Mouse (Mus musculus) hindbrain, postnatal 0 days (tissue): Measurements from ENCODE around the gene Cacnb2. TPM values are rescaled to one million over a fixed set of nuclear protein-coding genes. Genes with fewer than 3 reads are reported as not detected.

ENCODE experiments used
- ATAC-seq: fragments of 200-750 bp; cut with Nextera tagmentation; 2 replicates; pipeline ENCODE4 v1.8.0; 2017; ENCODE audit warnings: mild to moderate bottlenecking, moderate TSS enrichment, moderate library complexity
- DNase-seq: peaks from one replicate; pipeline ENCODE4 v3.0.0-alpha.2; 2015; ENCODE audit warnings: low spot score
- H3K27ac ChIP-seq: fragments of 300-500 bp; sonication (generic); 2 replicates; pipeline ENCODE4 v1.5.1; 2014; ENCODE audit warnings: mild to moderate bottlenecking
- H3K27me3 ChIP-seq: fragments of 300-500 bp; sonication (generic); 2 replicates; pipeline ENCODE4 v1.6.1; 2014; ENCODE audit warnings: low read length, mixed read lengths; ENCODE audit not compliant: insufficient read depth
- H3K36me3 ChIP-seq: fragments of 300-500 bp; sonication (generic); 2 replicates; pipeline ENCODE4 v1.6.1; 2014; ENCODE audit warnings: low read length, mixed read lengths; ENCODE audit not compliant: insufficient read depth
- H3K4me1 ChIP-seq: fragments of 300-500 bp; sonication (generic); 2 replicates; pipeline ENCODE4 v1.6.1; 2014; ENCODE audit warnings: antibody characterized with exemption, low read length, mixed read lengths; ENCODE audit not compliant: insufficient read depth
- H3K4me2 ChIP-seq: fragments of 300-500 bp; sonication (generic); 2 replicates; pipeline ENCODE4 v1.6.1; 2014; ENCODE audit warnings: low read depth, mild to moderate bottlenecking, low read length, moderate library complexity, mixed read lengths
- H3K4me3 ChIP-seq: fragments of 300-500 bp; sonication (generic); 2 replicates; pipeline ENCODE4 v1.5.1; 2014; ENCODE audit warnings: low read length
- H3K9ac ChIP-seq: fragments of 300-500 bp; sonication (generic); replicated peaks from 2 replicates; pipeline ENCODE4 v1.6.1; 2014; ENCODE audit warnings: mild to moderate bottlenecking, low read length, moderate library complexity, mixed read lengths
- H3K9me3 ChIP-seq: fragments of 300-500 bp; sonication (generic); 2 replicates; pipeline ENCODE4 v1.6.1; 2016; ENCODE audit warnings: low read length, mixed read lengths
- CTCF ChIP-seq: IDR thresholded peaks from 2 replicates; pipeline ENCODE4 v1.5.1; 2016; ENCODE audit warnings: antibody characterized with exemption, control low read depth, low read depth
- WGBS: fragments of 180-500 bp; shearing (Covaris S2); extraction: QIAGEN DNeasy Blood & Tissue Kit; methylation state at CpG from one replicate; pipeline ENCODE4 v1.1.7; 2014; 5-methylcytosine and 5-hydroxymethylcytosine counted together
- polyA plus RNA-seq: library from polyadenylated mRNA; unstranded; fragments of >200 nt; fragmentation: Nextera tagmentation; extraction: Ambion mirVana; gene quantifications from 2 replicates; pipeline ENCODE4 v1.2.1, GENCODE M21; 2015
- total RNA-seq: library from RNA; depleted of rRNA; stranded (reverse); fragments of >200 nt; gene quantifications from 2 replicates; pipeline ENCODE4 v1.2.3, GENCODE M21; 2014

Cacnb2 gene
- total and polyA plus RNA-seq, 2 experiments from 2014 or later, result 8.1 to 21.7 TPM

- no peak overlapping the region for H3K27ac ChIP-seq
- H3K9ac ChIP-seq, result no peak overlapping the region
- no peaks in the 10 kb centered on the region for H3K36me3 ChIP-seq
- TF ChIP-seq CTCF, result no peak
- no peak overlapping the region for H3K4me3 ChIP-seq
- no peak overlapping the region for H3K4me2 ChIP-seq
- H3K27me3 ChIP-seq, result no peaks in the 10 kb centered on the region
- WGBS, result 71% methylated on average over 2 of the region's 2 CpGs
- DNase-seq, result no peak
- H3K4me1 ChIP-seq, result no peaks in the 10 kb centered on the region
- ATAC-seq, result no peak
- H3K9me3 ChIP-seq, result no peaks in the 10 kb centered on the region
Observed at GRCm38 (mm10) chr2:14651268-14651667, 48.4 kb downstream of the Cacnb2 start.

- DNase-seq (no peak), ATAC-seq (no peak)
Observed at GRCm38 (mm10) chr2:14656673-14657072, 53.8 kb downstream of the Cacnb2 start.

GRCm38 (mm10) chr2:14657205-14657844, 54.4 kb downstream of the Cacnb2 start:
- DNase-seq (peak; percentile 43), ATAC-seq (peak; percentile 79)
- no peak overlapping the region for H3K9ac ChIP-seq
- H3K4me2 ChIP-seq, result no peak overlapping the region
- TF ChIP-seq CTCF, result no peak
- no peaks in the 10 kb centered on the region for H3K36me3 ChIP-seq
- WGBS, result 40% methylated on average over 3 of the region's 3 CpGs
- no peak overlapping the region for H3K4me3 ChIP-seq
- H3K9me3 ChIP-seq, result no peaks in the 10 kb centered on the region
- H3K4me1 ChIP-seq, result no peaks in the 10 kb centered on the region
- no peak overlapping the region for H3K27ac ChIP-seq
- H3K27me3 ChIP-seq, result no peaks in the 10 kb centered on the region

More at GRCm38 (mm10) chr2:14656673-14657072, 53.8 kb downstream of the Cacnb2 start:
- Histone ChIP-seq H3K4me1 (no peaks in the 10 kb centered on the region), H3K9ac (no peak overlapping the region), H3K4me2 (no peak overlapping the region), H3K27me3 (no peaks in the 10 kb centered on the region), H3K27ac (no peak overlapping the region), H3K4me3 (no peak overlapping the region), H3K36me3 (no peaks in the 10 kb centered on the region), H3K9me3 (no peaks in the 10 kb centered on the region)
- WGBS, result 36% methylated on average over 4 of the region's 4 CpGs
- TF ChIP-seq CTCF, result no peak

DNA sequence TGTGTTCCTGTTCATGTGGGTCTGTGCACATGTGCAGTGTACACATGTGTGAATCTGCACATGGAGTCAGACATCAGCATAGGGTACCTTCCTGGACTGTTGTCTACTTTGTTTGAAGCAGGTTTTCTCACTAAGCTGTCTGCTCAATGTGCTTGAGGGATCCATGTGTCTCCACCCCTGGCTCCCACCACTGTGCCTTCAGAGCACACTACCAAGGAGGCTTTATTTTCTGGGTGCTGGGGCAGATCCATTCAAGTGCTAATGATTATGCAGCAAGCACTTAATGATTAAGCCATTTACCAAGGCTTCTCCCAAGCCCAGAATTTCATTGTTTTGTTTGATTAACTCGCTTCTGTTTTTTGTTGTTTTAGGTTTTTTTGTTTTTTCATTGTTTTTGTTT, 62.3 kb downstream of the Cacnb2 start:
- 23% methylated on average over 1 of the region's 1 CpGs for WGBS
- ATAC-seq (no peak), DNase-seq (no peak)
- Histone ChIP-seq H3K27ac (no peak overlapping the region), H3K4me3 (no peak overlapping the region), H3K4me2 (no peak overlapping the region), H3K36me3 (no peaks in the 10 kb centered on the region), H3K27me3 (no peaks in the 10 kb centered on the region), H3K4me1 (no peaks in the 10 kb centered on the region), H3K9me3 (no peaks in the 10 kb centered on the region), H3K9ac (no peak overlapping the region)
- TF ChIP-seq CTCF, result no peak

DNA sequence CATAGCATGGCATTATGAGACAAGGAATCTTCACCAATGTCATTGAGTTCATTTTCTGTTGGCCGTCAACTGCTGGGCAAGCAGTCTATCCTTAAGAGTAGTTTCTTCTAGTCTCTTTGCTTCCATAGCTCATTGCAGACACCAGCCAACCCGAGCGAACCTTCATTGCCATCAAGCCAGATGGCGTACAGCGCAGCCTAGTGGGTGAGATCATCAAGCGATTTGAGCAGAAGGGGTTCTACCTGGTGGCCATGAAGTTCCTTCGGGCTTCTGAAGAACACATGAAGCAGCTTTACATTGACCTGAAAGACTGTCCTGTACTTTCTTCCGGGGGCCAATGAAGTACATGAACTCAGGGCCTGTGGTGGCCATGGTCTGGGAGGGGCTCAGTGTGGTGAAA, 69.2 kb downstream of the Cacnb2 start:
- no peak for TF ChIP-seq CTCF
- WGBS, result over 99% methylated on average over 8 of the region's 8 CpGs
- DNase-seq (no peak), ATAC-seq (no peak)
- Histone ChIP-seq H3K27ac (no peak overlapping the region), H3K4me2 (no peak overlapping the region), H3K36me3 (no peaks in the 10 kb centered on the region), H3K27me3 (no peaks in the 10 kb centered on the region), H3K4me1 (no peaks in the 10 kb centered on the region), H3K9ac (no peak overlapping the region), H3K4me3 (no peak overlapping the region), H3K9me3 (no peaks in the 10 kb centered on the region)

DNA sequence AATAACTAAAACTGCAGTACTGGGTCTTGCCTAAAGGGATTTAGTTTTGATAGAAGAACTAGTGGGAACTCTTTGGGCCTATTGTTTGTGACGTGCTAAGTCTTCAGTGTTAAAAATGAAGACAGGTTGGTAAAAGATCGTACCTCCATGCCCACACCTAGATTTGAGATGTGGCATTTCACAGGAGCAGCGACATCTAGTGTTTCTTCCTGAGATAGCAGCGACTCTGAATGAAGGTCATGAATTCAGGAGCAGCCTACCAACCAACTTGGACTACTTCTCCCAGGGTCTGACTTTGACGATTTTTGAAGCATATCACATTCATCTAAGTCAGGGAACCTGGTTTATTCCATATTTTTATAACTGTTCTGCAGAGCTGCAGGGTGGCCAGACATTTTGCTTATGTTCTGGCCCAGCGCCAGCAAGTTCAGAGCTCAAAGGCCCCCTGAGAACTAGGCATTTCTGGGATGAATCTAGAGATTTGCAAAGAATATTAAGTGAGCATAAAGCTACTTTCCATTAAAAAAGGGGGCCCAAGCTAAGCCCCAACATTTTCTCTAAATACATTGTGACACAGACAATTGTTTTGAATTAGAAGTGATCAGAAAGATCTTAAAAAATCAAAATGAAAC, 74.1 kb downstream of the Cacnb2 start:
- DNase-seq (peak; percentile 87), ATAC-seq (peak; percentile 71)
- 17% methylated on average over 6 of the region's 6 CpGs for WGBS
- Histone ChIP-seq H3K27ac (no peak overlapping the region), H3K4me1 (no peaks in the 10 kb centered on the region), H3K27me3 (no peaks in the 10 kb centered on the region), H3K9me3 (no peaks in the 10 kb centered on the region), H3K4me2 (no peak overlapping the region), H3K36me3 (no peaks in the 10 kb centered on the region), H3K9ac (no peak overlapping the region), H3K4me3 (no peak overlapping the region)
- TF ChIP-seq CTCF, result peak; percentile 85

DNA sequence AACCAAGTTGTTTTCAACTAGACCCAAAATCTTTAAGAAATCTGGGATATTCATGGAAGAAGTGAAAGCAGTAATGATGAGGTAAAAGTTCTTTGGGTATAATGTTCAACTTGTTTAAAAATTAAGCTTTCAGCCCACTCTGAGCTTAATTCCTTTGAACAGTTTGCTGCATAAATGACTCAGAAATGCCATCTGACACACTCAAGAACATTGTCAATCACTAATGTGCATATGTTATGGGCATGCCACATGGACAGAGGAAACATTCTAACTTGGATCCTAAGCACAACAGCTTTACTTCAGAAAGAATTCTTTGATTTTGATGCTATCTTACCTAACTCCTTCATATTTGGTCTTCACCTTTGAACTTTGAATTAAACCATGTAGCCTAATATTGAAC, 81.3 kb downstream of the Cacnb2 start:
- no peak for TF ChIP-seq CTCF
- Histone ChIP-seq H3K4me1 (no peaks in the 10 kb centered on the region), H3K27me3 (no peaks in the 10 kb centered on the region), H3K4me3 (no peak overlapping the region), H3K4me2 (no peak overlapping the region), H3K27ac (no peak overlapping the region), H3K36me3 (no peaks in the 10 kb centered on the region), H3K9me3 (no peaks in the 10 kb centered on the region), H3K9ac (no peak overlapping the region)
- ATAC-seq (no peak), DNase-seq (no peak)
